Mouse (Mus musculus) telencephalon, adult 2 months (tissue): ENCODE measurements around the gene Fam129a.
A peak's percentile ranks its signal among the peaks of the same experiment; 100 is the strongest.
"Not testable (repeated sequence)": the region's sequence is repeated elsewhere in the genome, so short reads cannot be mapped to it uniquely, and the experiment has no call there.

Experiments
- DNase-seq: peaks from one replicate; pipeline ENCODE4 v3.0.0-alpha.2; 2011; ENCODE audit warnings: low read depth, low spot score

The Fam129a gene

GRCm38 (mm10) chr1:151737146-151737545, 166.2 kb downstream of the Fam129a start:
- DNase-seq: no peak

- DNase-seq: no peak
These were observed 170.2 kb downstream of the Fam129a start for GRCm38 (mm10) chr1:151741199-151741621.

GRCm38 (mm10) chr1:151749894-151750293, 178.9 kb downstream of the Fam129a start:
- not testable (repeated sequence) for DNase-seq

GRCm38 (mm10) chr1:151752946-151753345, 182.0 kb downstream of the Fam129a start:
- no peak for DNase-seq

- no peak for DNase-seq
These were observed 182.5 kb downstream of the Fam129a start for GRCm38 (mm10) chr1:151753374-151753929.

- no peak for DNase-seq
These were observed 183.1 kb downstream of the Fam129a start for GRCm38 (mm10) chr1:151754028-151754489.

- DNase-seq: peak; percentile 100
These were observed 184.1 kb downstream of the Fam129a start, which contains the start of gene Edem3 for GRCm38 (mm10) chr1:151754881-151755659. TSS of gene Edem3 (plus strand) at chr1:151755371.

GRCm38 (mm10) chr1:151755660-151756424, 184.9 kb downstream of the Fam129a start:
- DNase-seq: no peak

GRCm38 (mm10) chr1:151756425-151756728, 185.4 kb downstream of the Fam129a start:
- DNase-seq: no peak

GRCm38 (mm10) chr1:151758301-151758700, 187.3 kb downstream of the Fam129a start:
- DNase-seq: no peak

- DNase-seq: no peak
These were observed 188.0 kb downstream of the Fam129a start for GRCm38 (mm10) chr1:151758991-151759390.

- peak; percentile 49 for DNase-seq
These were observed 193.2 kb downstream of the Fam129a start for GRCm38 (mm10) chr1:151764236-151764635.

GRCm38 (mm10) chr1:151766166-151766565, 195.2 kb downstream of the Fam129a start:
- DNase-seq: no peak

- DNase-seq: no peak
These were observed 196.1 kb downstream of the Fam129a start for GRCm38 (mm10) chr1:151766976-151767654.

- no peak for DNase-seq
These were observed 198.4 kb downstream of the Fam129a start for GRCm38 (mm10) chr1:151769200-151769913.
